Mouse (Mus musculus): Measurements from ENCODE around the gene Ralb. TPM values are rescaled to one million over a fixed set of nuclear protein-coding genes. Genes with fewer than 3 reads are reported as not detected.
A peak's percentile ranks its signal among the peaks of the same experiment; 100 is the strongest.

Gene Ralb
- polyA plus RNA-seq, 1 experiment, result 30.3 TPM

DNA sequence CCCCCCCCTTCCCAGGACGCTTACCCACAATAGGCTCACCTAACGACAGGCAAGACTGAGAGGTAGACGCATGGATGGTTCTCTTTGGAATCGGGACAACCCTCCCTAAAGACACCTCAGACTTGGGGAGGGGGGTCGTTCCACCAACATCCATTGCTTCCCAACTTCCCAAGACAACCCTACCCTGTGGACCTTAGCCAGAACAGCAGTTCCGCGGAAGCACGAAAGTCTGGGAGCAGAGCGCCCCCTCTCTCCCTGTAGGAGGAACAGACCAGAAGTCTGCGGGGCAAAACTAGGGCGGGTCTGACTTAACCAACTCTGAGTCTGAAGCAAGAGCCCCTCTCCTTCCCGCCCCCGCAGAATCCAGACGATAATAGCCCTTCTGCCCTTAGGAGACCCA, 81.1 kb downstream of the Ralb start:
- TF ChIP-seq CTCF (IDR thresholded peaks at IDR 0.05; ENCODE audit: control insufficient read depth, insufficient read depth, low read length) (peak; percentile 14; the same call in 1 of the 2 replicates), POLR2A (IDR thresholded peaks at IDR 0.05; ENCODE audit: borderline replicate concordance, control insufficient read depth, low read depth, low read length) (no peak)
- Histone ChIP-seq H3K27ac (ENCODE audit: control insufficient read depth, insufficient read depth, low read depth, low read length, poor library complexity) (no peak overlapping the region), H3K4me3 (replicated peaks; ENCODE audit: control insufficient read depth, low read depth, low read length) (no peak overlapping the region), H3K4me1 (ENCODE audit: control insufficient read depth, insufficient read depth, low read length) (no peaks in the 10 kb centered on the region)
- 12% methylated on average over 14 of the region's 14 CpGs for WGBS

DNA sequence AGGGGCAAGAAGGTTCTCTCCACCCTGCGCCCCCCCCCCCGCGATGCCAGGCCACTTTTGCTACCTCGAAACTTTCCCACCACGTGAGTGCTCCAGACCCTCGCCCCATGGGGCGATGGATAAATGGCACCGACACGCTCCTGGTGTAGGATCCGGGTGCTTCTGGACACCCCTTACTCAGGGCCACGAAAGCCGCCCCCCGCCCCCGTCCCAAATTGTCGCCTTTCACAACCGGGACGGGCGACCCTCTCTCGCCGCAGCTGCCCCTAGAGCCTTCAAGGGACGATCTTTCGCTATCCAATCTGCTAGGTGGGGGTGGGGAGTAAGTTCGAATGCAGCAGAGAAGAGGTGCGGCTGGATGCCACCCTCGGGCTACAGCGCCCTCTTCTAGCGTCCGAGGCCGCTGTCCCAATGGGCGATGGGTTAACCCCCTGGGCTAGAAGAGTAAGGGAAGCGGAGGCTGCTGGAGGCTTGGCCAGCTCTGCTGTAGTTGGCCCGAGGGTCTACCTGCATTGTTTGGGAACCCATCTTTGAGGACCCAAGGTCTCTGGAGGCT, 82.1 kb downstream of the Ralb start:
- no peak overlapping the region for H3K27ac ChIP-seq (ENCODE audit: control insufficient read depth, insufficient read depth, low read depth, low read length, poor library complexity)
- H3K4me3 ChIP-seq (replicated peaks; ENCODE audit: control insufficient read depth, low read depth, low read length), result no peak overlapping the region
- WGBS, result 5% methylated on average over 31 of the region's 32 CpGs
- no peaks in the 10 kb centered on the region for H3K4me1 ChIP-seq (ENCODE audit: control insufficient read depth, insufficient read depth, low read length)
- TF ChIP-seq CTCF (IDR thresholded peaks at IDR 0.05; ENCODE audit: control insufficient read depth, insufficient read depth, low read length) (no peak), POLR2A (IDR thresholded peaks at IDR 0.05; ENCODE audit: borderline replicate concordance, control insufficient read depth, low read depth, low read length) (no peak)

DNA sequence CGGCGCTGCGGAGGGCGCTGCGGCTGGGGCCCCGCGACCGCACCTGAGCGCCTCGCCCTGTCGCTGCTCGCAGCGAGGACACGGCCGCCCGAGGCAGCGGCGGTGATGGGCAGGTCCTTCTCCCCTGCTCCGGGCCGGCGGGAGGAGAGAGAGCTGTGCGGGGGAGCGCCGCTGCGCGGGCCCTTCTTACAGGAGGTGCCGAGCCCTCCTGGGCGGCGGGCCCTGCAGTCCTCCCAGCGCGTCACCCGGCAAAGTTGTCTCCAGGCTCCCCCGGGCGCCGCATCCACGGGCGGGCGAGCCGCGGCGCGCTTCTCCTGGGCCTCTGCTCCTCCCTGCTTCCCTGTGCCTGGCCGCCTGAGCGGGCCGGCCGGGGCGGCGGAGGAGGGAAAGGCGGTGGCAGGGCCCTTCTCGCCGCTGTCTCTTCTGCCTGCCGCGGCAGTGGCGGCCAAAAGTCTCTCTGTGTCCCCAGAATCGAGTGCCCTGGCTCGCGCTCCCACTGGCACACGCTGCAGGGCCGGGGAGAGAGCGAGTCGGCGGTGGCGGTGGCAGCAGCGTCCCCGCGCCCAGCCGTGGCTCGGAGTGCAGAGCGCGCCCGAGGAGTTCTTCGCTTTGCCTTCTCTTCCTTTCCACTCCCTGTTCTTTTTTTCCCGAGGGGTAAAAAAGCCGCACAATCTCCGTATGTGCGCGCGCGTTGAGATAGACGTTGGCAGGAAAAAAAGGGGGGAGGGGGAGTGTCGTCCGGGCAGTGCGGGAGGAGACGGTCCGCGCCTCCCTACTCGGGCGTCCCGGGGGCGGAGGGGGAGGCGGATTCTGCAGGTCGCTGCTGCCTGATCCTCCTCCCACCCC, 82.8 kb downstream of the Ralb start, which contains the start of gene Inhbb:
Inhbb (minus strand) TSS at position 673 of the 846 bp plus-strand sequence.
- Histone ChIP-seq H3K4me3 (replicated peaks; ENCODE audit: control insufficient read depth, low read depth, low read length) (no peak within 1 kb of the TSS), H3K4me1 (ENCODE audit: control insufficient read depth, insufficient read depth, low read length) (no peaks in the 10 kb centered on the region), H3K27ac (ENCODE audit: control insufficient read depth, insufficient read depth, low read depth, low read length, poor library complexity) (no peak within 1 kb of the TSS; the same call in 1 of the 2 replicates)
- WGBS, result under 1% methylated on average over 90 of the region's 92 CpGs
- TF ChIP-seq POLR2A (IDR thresholded peaks at IDR 0.05; ENCODE audit: borderline replicate concordance, control insufficient read depth, low read depth, low read length), result no peak
- TF ChIP-seq CTCF (IDR thresholded peaks at IDR 0.05; ENCODE audit: control insufficient read depth, insufficient read depth, low read length), result no peak

DNA sequence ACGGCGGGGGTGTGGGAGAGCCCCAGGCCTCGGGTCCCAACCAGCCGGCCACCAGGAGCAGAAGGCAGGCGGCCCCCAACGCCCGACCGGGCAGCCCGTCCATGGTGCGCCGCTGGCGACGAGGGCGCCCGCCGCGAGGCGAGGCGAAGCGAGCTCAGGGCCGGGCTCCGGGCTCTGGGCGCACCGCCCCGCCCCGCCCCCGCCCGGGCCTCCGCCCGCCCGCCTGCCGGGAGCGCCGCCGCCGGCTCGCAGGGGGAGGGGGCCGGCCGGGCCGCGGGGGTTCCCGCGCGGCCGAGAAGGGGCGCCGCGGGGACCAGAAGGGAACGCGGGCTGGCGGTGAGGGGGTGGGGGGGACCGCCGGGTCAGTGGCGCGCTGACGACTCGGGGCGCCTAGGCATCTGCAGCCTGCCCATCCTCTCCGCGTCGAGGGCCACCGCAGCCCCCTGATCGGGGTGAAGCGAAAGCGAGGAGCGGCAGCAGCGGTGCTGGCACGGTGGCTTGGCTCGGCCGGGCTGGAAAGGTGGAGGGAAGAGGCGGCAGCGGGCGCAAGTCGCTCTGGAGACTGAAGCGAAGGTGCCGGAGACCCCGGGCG, 83.5 kb downstream of the Ralb start:
- 3% methylated on average over 77 of the region's 78 CpGs for WGBS
- H3K27ac ChIP-seq (ENCODE audit: control insufficient read depth, insufficient read depth, low read depth, low read length, poor library complexity), result no peak overlapping the region
- no peak overlapping the region for H3K4me3 ChIP-seq (replicated peaks; ENCODE audit: control insufficient read depth, low read depth, low read length)
- no peaks in the 10 kb centered on the region; the same call in 1 of the 2 replicates for H3K4me1 ChIP-seq (ENCODE audit: control insufficient read depth, insufficient read depth, low read length)
- TF ChIP-seq POLR2A (IDR thresholded peaks at IDR 0.05; ENCODE audit: borderline replicate concordance, control insufficient read depth, low read depth, low read length), result no peak
- no peak for TF ChIP-seq CTCF (IDR thresholded peaks at IDR 0.05; ENCODE audit: control insufficient read depth, insufficient read depth, low read length)

Other genes starting within 250 kb of the Ralb start
- gene Inhbb, start 82.5 kb downstream of the Ralb start, polyA plus RNA-seq (2011; ENCODE audit: insufficient read depth, insufficient read length, low replicate concordance, missing spikeins), result 0.45 and 0.70 TPM in 2 replicates
- gene Tmem185b, start 21.4 kb upstream of the Ralb start, polyA plus RNA-seq (2011; ENCODE audit: insufficient read depth, insufficient read length, low replicate concordance, missing spikeins), result 5.1 and 9.9 TPM in 2 replicates
- 0.40 and 2.4 TPM in 2 replicates for gene Epb41l5, start 144.2 kb upstream of the Ralb start, polyA plus RNA-seq (2011; ENCODE audit: insufficient read depth, insufficient read length, low replicate concordance, missing spikeins)